Mouse (Mus musculus): ENCODE data around the gene Cpn1. TPM values are rescaled to one million over a fixed set of nuclear protein-coding genes. Genes with fewer than 3 reads are reported as not detected.

The Cpn1 gene
- polyA plus RNA-seq, 1 experiment from 2014 or later, result 80.6 TPM

GRCm38 (mm10) chr19:43930366-43930765 lies 56.0 kb downstream of the Cpn1 start:
- Histone ChIP-seq H3K4me1 (ENCODE audit: insufficient read depth, low read length) (peaks cover 15% of the 10 kb centered on the region), H3K27me3 (ENCODE audit: insufficient read depth, low read length) (no peaks in the 10 kb centered on the region), H3K36me3 (ENCODE audit: insufficient read depth, low read length) (no peaks in the 10 kb centered on the region), H3K9me3 (ENCODE audit: low read length) (no peaks in the 10 kb centered on the region), H3K27ac (ENCODE audit: low read length) (0 out of 2 replicates have a peak overlapping the region, but pooled peaks have one; percentile 7), H3K4me2 (replicated peaks; ENCODE audit: low read depth, low read length) (no peak overlapping the region), H3K9ac (replicated peaks; ENCODE audit: low read length) (no peak overlapping the region), H3K4me3 (ENCODE audit: low read length) (no peak overlapping the region)
- WGBS, result 14% methylated on average over 7 of the region's 7 CpGs
- ATAC-seq (ENCODE audit: low FRiP score, low TSS enrichment), result peak; percentile 46; the same call in 1 of the 2 replicates

GRCm38 (mm10) chr19:43929869-43930268 lies 56.5 kb downstream of the Cpn1 start:
- WGBS, result 50% methylated on average over 11 of the region's 11 CpGs
- no peak overlapping the region for H3K4me3 ChIP-seq (ENCODE audit: low read length)
- no peaks in the 10 kb centered on the region for H3K27me3 ChIP-seq (ENCODE audit: insufficient read depth, low read length)
- H3K27ac ChIP-seq (ENCODE audit: low read length), result no peak overlapping the region
- peaks cover 15% of the 10 kb centered on the region for H3K4me1 ChIP-seq (ENCODE audit: insufficient read depth, low read length)
- ATAC-seq (ENCODE audit: low FRiP score, low TSS enrichment), result no peak
- no peaks in the 10 kb centered on the region for H3K9me3 ChIP-seq (ENCODE audit: low read length)
- no peaks in the 10 kb centered on the region for H3K36me3 ChIP-seq (ENCODE audit: insufficient read depth, low read length)
- H3K4me2 ChIP-seq (replicated peaks; ENCODE audit: low read depth, low read length), result no peak overlapping the region
- H3K9ac ChIP-seq (replicated peaks; ENCODE audit: low read length), result no peak overlapping the region

- Histone ChIP-seq H3K9ac (replicated peaks; ENCODE audit: low read length) (no peak overlapping the region), H3K9me3 (ENCODE audit: low read length) (no peaks in the 10 kb centered on the region), H3K4me3 (ENCODE audit: low read length) (no peak overlapping the region), H3K36me3 (ENCODE audit: insufficient read depth, low read length) (no peaks in the 10 kb centered on the region), H3K4me1 (ENCODE audit: insufficient read depth, low read length) (peaks cover 15% of the 10 kb centered on the region), H3K27ac (ENCODE audit: low read length) (no peak overlapping the region), H3K4me2 (replicated peaks; ENCODE audit: low read depth, low read length) (no peak overlapping the region), H3K27me3 (ENCODE audit: insufficient read depth, low read length) (no peaks in the 10 kb centered on the region)
- ATAC-seq (ENCODE audit: low FRiP score, low TSS enrichment), result no peak
- WGBS, result 46% methylated on average over 5 of the region's 5 CpGs
Observed at GRCm38 (mm10) chr19:43927967-43928366, 58.4 kb downstream of the Cpn1 start.

GRCm38 (mm10) chr19:43927057-43927456 lies 59.3 kb downstream of the Cpn1 start:
- H3K9ac ChIP-seq (replicated peaks; ENCODE audit: low read length), result 0 out of 2 replicates have a peak overlapping the region, but pooled peaks have one; percentile 31
- WGBS, result 60% methylated on average over 10 of the region's 10 CpGs
- H3K27ac ChIP-seq (ENCODE audit: low read length), result no peak overlapping the region
- no peaks in the 10 kb centered on the region for H3K27me3 ChIP-seq (ENCODE audit: insufficient read depth, low read length)
- H3K9me3 ChIP-seq (ENCODE audit: low read length), result no peaks in the 10 kb centered on the region
- H3K4me1 ChIP-seq (ENCODE audit: insufficient read depth, low read length), result peaks cover 15% of the 10 kb centered on the region
- no peak overlapping the region for H3K4me2 ChIP-seq (replicated peaks; ENCODE audit: low read depth, low read length)
- no peak for ATAC-seq (ENCODE audit: low FRiP score, low TSS enrichment)
- H3K4me3 ChIP-seq (ENCODE audit: low read length), result no peak overlapping the region
- no peaks in the 10 kb centered on the region for H3K36me3 ChIP-seq (ENCODE audit: insufficient read depth, low read length)

GRCm38 (mm10) chr19:43926141-43926987 lies 60.0 kb downstream of the Cpn1 start:
- H3K4me2 ChIP-seq (replicated peaks; ENCODE audit: low read depth, low read length), result no peak overlapping the region
- H3K4me1 ChIP-seq (ENCODE audit: insufficient read depth, low read length), result peaks cover 19% of the 10 kb centered on the region
- H3K9ac ChIP-seq (replicated peaks; ENCODE audit: low read length), result no peak overlapping the region
- H3K9me3 ChIP-seq (ENCODE audit: low read length), result no peaks in the 10 kb centered on the region
- no peak overlapping the region for H3K4me3 ChIP-seq (ENCODE audit: low read length)
- no peaks in the 10 kb centered on the region for H3K27me3 ChIP-seq (ENCODE audit: insufficient read depth, low read length)
- ATAC-seq (ENCODE audit: low FRiP score, low TSS enrichment), result no peak
- H3K36me3 ChIP-seq (ENCODE audit: insufficient read depth, low read length), result no peaks in the 10 kb centered on the region
- WGBS, result 53% methylated on average over 10 of the region's 10 CpGs
- H3K27ac ChIP-seq (ENCODE audit: low read length), result no peak overlapping the region

- H3K27ac ChIP-seq (ENCODE audit: low read length), result no peak overlapping the region
- no peak overlapping the region for H3K9ac ChIP-seq (replicated peaks; ENCODE audit: low read length)
- no peaks in the 10 kb centered on the region for H3K27me3 ChIP-seq (ENCODE audit: insufficient read depth, low read length)
- no peak overlapping the region for H3K4me3 ChIP-seq (ENCODE audit: low read length)
- peaks cover 25% of the 10 kb centered on the region for H3K4me1 ChIP-seq (ENCODE audit: insufficient read depth, low read length)
- no peak overlapping the region for H3K4me2 ChIP-seq (replicated peaks; ENCODE audit: low read depth, low read length)
- 80% methylated on average over 8 of the region's 8 CpGs for WGBS
- H3K36me3 ChIP-seq (ENCODE audit: insufficient read depth, low read length), result no peaks in the 10 kb centered on the region
- no peaks in the 10 kb centered on the region for H3K9me3 ChIP-seq (ENCODE audit: low read length)
- ATAC-seq (ENCODE audit: low FRiP score, low TSS enrichment), result no peak
Observed at GRCm38 (mm10) chr19:43924361-43924760, 62.0 kb downstream of the Cpn1 start.

GRCm38 (mm10) chr19:43922963-43923362 lies 63.4 kb downstream of the Cpn1 start:
- H3K36me3 ChIP-seq (ENCODE audit: insufficient read depth, low read length), result no peaks in the 10 kb centered on the region
- H3K4me1 ChIP-seq (ENCODE audit: insufficient read depth, low read length), result peaks cover 25% of the 10 kb centered on the region
- 84% methylated on average over 7 of the region's 7 CpGs for WGBS
- no peak overlapping the region for H3K9ac ChIP-seq (replicated peaks; ENCODE audit: low read length)
- H3K9me3 ChIP-seq (ENCODE audit: low read length), result no peaks in the 10 kb centered on the region
- H3K27me3 ChIP-seq (ENCODE audit: insufficient read depth, low read length), result no peaks in the 10 kb centered on the region
- H3K4me3 ChIP-seq (ENCODE audit: low read length), result no peak overlapping the region
- H3K27ac ChIP-seq (ENCODE audit: low read length), result no peak overlapping the region
- H3K4me2 ChIP-seq (replicated peaks; ENCODE audit: low read depth, low read length), result no peak overlapping the region
- ATAC-seq (ENCODE audit: low FRiP score, low TSS enrichment), result no peak

GRCm38 (mm10) chr19:43921410-43921809 lies 64.9 kb downstream of the Cpn1 start:
- H3K9ac ChIP-seq (replicated peaks; ENCODE audit: low read length), result no peak overlapping the region
- H3K27ac ChIP-seq (ENCODE audit: low read length), result no peak overlapping the region
- peaks cover 25% of the 10 kb centered on the region for H3K4me1 ChIP-seq (ENCODE audit: insufficient read depth, low read length)
- no peak for ATAC-seq (ENCODE audit: low FRiP score, low TSS enrichment)
- no peak overlapping the region for H3K4me3 ChIP-seq (ENCODE audit: low read length)
- no peaks in the 10 kb centered on the region for H3K36me3 ChIP-seq (ENCODE audit: insufficient read depth, low read length)
- no peaks in the 10 kb centered on the region for H3K9me3 ChIP-seq (ENCODE audit: low read length)
- no peaks in the 10 kb centered on the region for H3K27me3 ChIP-seq (ENCODE audit: insufficient read depth, low read length)
- WGBS, result 42% methylated on average over 13 of the region's 13 CpGs
- H3K4me2 ChIP-seq (replicated peaks; ENCODE audit: low read depth, low read length), result peak overlapping the region; percentile 13; the same call in 1 of the 2 replicates

- H3K9ac ChIP-seq (replicated peaks; ENCODE audit: low read length), result peak overlapping the region; percentile 42; the same call in 1 of the 2 replicates
- H3K9me3 ChIP-seq (ENCODE audit: low read length), result no peaks in the 10 kb centered on the region
- peak overlapping the region; percentile 44 for H3K27ac ChIP-seq (ENCODE audit: low read length)
- 11% methylated on average over 32 of the region's 32 CpGs for WGBS
- H3K4me3 ChIP-seq (ENCODE audit: low read length), result peak overlapping the region; percentile 10
- peaks cover 27% of the 10 kb centered on the region for H3K4me1 ChIP-seq (ENCODE audit: insufficient read depth, low read length)
- ATAC-seq (ENCODE audit: low FRiP score, low TSS enrichment), result peak; percentile 64
- no peaks in the 10 kb centered on the region for H3K36me3 ChIP-seq (ENCODE audit: insufficient read depth, low read length)
- no peaks in the 10 kb centered on the region for H3K27me3 ChIP-seq (ENCODE audit: insufficient read depth, low read length)
- H3K4me2 ChIP-seq (replicated peaks; ENCODE audit: low read depth, low read length), result peak overlapping the region; percentile 43
Observed at GRCm38 (mm10) chr19:43920453-43921300, 65.7 kb downstream of the Cpn1 start.
